Mouse (Mus musculus) olfactory bulb, adult 2 months (tissue): ENCODE measurements around the gene Zfp868. TPM values are rescaled to one million over a fixed set of nuclear protein-coding genes. Genes with fewer than 3 reads are reported as not detected.
A peak's percentile ranks its signal among the peaks of the same experiment; 100 is the strongest.
"Not testable (repeated sequence)": the region's sequence is repeated elsewhere in the genome, so short reads cannot be mapped to it uniquely, and the experiment has no call there.

Experiments used
- H3K27ac ChIP-seq: fragments of 200-500 bp; 2 replicates; pipeline ENCODE4 v1.5.1; 2012; ENCODE audit warnings: low read depth, low read length; ENCODE audit not compliant: insufficient read depth
- H3K4me1 ChIP-seq: fragments of 200-500 bp; 2 replicates; pipeline ENCODE4 v1.6.1; 2012; ENCODE audit warnings: low read length; ENCODE audit not compliant: control insufficient read depth, insufficient read depth
- H3K4me3 ChIP-seq: fragments of 200-500 bp; 2 replicates; pipeline ENCODE4 v1.5.1; 2012; ENCODE audit warnings: mild to moderate bottlenecking, low read depth, low read length, moderate library complexity; ENCODE audit not compliant: insufficient read depth
- CTCF ChIP-seq: fragments of 200-500 bp; IDR thresholded peaks from 2 replicates; pipeline ENCODE4 v1.5.1; 2012; ENCODE audit warnings: low read depth, mild to moderate bottlenecking, low read length, moderate library complexity; ENCODE audit not compliant: insufficient read depth
- POLR2A ChIP-seq: fragments of 200-500 bp; IDR thresholded peaks from 2 replicates; pipeline ENCODE4 v1.6.1; 2012; ENCODE audit warnings: mild to moderate bottlenecking, low read depth, low read length, moderate library complexity; ENCODE audit not compliant: insufficient read depth
- WGBS: fragments of 180-500 bp; shearing (Covaris S2); methylation state at CpG from one replicate; pipeline ENCODE4 v1.1.7; 2018; 5-methylcytosine and 5-hydroxymethylcytosine counted together
- polyA plus RNA-seq: library from polyadenylated mRNA; stranded (reverse); fragments of >200 nt; gene quantifications from 2 replicates; pipeline ENCODE4 v1.2.4, GENCODE M21; 2012; ENCODE audit warnings: low replicate concordance; ENCODE audit not compliant: missing spikeins, insufficient read depth, insufficient read length

The Zfp868 gene
- not detected in 2 replicates for polyA plus RNA-seq

DNA sequence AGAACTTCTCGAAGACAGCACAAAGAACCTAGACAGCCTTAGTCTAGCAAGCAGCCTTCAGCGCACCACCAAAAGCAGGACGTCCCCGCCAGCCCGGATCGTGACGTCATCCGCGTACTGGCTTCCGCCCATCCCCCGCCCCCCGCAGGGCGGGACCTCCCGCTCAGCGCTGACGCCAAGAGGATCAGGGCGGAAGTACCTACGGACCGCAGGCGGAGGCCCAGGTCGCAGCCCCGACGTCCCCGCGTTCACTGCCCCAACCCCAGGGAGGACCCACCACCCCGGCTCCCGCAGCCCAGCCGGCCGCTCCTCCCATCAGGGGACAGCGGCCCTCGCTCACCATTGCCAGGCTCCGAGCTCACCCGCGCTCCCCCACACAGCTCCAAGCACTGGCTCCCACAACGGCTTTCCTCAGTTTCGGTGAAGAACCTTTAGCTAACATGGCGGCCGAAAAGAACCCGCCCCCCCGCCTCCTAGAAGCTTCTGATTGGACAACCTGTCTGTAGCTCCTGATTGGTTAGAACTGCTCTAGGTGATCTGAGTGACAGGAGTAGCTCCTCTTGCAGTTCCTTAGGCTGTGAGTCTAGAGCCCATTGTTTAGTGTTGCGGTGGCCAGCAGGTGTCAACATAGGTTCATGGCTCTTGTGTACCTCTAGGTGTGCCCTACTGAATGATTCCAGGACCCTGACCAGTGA is at the start of gene Zfp868:
Gene Zfp868, minus strand, starts transcription at position 454 of the 695 bp plus-strand sequence.
- under 1% methylated on average over 41 of the region's 41 CpGs for WGBS
- TF ChIP-seq POLR2A (peak; percentile 79), CTCF (no peak)

DNA sequence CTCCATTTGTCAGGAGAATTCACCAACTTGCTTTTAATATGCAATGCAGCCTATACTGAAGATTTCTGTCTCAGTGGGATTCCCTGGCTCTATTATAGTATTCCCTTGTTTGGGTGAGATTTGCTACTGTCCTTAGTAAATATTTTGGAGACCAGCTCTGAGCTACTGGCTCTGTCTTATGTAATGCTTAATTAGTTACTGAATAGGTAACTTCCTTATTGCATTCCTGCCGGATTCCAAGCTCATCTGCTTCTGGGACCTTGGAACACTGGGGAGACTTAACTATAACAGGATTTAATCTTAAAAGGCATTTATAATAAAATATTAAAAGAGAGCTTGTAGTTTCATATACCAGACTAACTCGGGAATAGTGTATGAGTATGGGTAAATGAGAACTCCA is 39.7 kb upstream of the Zfp868 start:
- H3K4me1 ChIP-seq, H3K27ac ChIP-seq, H3K4me3 ChIP-seq: not testable (repeated sequence)
- WGBS, result 88% methylated on average over 2 of the region's 2 CpGs

More for the DNA sequence above, at the start of gene Zfp868:
- Histone ChIP-seq H3K4me3 (peak within 1 kb of the TSS; percentile 98), H3K27ac (peak within 1 kb of the TSS; percentile 100), H3K4me1 (peaks cover 4% of the 10 kb centered on the region)

DNA sequence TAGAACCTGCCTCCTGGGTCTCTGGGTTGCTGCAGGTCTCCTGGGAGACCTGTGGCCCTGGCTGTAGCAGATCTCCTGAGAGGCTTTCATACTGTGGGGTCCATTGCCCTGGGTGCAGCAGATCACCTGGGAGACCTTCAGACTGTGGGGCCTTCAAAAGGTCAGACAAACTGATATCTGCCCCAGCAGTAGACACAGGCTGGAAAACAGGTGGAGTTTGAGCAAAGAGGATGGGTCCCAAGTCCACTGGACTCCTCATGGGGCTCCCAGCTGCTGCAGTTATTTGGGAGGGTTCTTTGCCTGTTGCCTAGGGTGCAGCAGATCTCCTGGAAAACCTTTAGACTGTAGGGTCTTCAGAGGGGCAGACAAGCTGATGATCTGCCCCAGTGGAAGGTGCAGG is 35.9 kb upstream of the Zfp868 start:
- Histone ChIP-seq H3K4me3 (no peak overlapping the region), H3K27ac (no peak overlapping the region), H3K4me1 (no peaks in the 10 kb centered on the region)
- TF ChIP-seq CTCF (no peak), POLR2A (no peak)

DNA sequence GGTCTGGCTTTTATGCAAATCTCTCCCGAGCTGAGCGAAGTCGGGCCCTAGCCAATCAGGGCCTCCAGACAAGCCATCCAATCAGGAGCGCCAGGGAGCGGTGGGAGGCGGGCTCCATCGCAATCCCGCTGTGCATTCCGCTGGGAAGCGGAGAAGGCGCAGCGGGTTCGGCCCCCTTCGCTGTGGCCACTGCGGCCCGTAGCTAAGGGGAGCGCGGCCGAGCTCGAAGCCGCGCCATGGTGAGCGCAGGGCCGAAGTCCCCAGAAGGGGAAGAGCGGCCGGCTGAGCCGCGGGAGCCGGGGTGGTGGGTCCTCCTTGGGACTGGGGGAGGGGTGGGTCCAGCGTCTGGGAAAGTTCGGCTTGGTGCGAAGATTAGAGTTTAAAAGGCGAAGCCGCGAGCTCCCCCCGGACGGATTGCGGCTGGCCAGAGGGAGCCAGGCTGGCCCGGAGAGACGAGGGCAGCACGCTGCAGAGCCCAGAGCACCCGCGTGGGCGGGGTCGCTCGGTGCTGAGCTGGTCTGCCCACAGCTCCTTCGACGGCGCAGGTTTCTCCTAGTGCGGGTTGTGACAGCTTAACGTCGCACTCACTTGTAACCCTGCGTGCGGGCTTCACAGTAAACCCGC is 29.1 kb upstream of the Zfp868 start, which contains the start of gene Zfp964:
Gene Zfp964, plus strand, starts transcription at position 122 of the 624 bp plus-strand sequence.
- H3K27ac ChIP-seq, result no peak within 1 kb of the TSS
- under 1% methylated on average over 55 of the region's 55 CpGs for WGBS
- H3K4me1 ChIP-seq, result no peaks in the 10 kb centered on the region
- TF ChIP-seq POLR2A, result peak; percentile 89
- TF ChIP-seq CTCF, result no peak
- peak within 1 kb of the TSS; percentile 80 for H3K4me3 ChIP-seq

DNA sequence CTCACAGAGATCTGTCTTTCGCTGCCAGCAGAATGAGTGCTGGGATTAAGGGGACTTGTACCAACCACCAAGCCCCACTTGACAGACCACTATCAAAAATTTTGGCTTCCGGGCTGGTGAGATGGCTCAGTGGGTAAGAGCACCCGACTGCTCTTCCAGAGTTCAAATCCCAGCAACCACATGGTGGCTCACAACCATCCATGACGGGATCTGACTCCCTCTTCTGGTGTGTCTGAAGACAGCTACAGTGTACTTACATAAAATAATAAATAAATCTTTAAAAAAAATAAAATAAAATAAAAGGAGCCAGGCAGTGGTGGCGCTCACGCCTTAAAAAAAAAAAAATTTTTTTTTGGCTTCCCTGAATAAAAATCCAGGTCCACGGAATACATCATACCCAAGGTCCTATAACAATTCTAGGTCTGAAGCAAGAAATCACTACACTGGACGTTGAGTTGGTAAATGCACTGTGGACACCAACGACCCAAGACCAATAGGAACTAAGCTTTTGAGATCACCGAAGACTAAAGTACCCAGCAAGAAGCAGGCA is 28.5 kb upstream of the Zfp868 start:
- H3K4me1 ChIP-seq, result no peaks in the 10 kb centered on the region
- WGBS, result 32% methylated on average over 10 of the region's 10 CpGs
- peak overlapping the region; percentile 80; the same call in 1 of the 2 replicates for H3K4me3 ChIP-seq
- TF ChIP-seq POLR2A (no peak), CTCF (no peak)
- no peak overlapping the region for H3K27ac ChIP-seq

DNA sequence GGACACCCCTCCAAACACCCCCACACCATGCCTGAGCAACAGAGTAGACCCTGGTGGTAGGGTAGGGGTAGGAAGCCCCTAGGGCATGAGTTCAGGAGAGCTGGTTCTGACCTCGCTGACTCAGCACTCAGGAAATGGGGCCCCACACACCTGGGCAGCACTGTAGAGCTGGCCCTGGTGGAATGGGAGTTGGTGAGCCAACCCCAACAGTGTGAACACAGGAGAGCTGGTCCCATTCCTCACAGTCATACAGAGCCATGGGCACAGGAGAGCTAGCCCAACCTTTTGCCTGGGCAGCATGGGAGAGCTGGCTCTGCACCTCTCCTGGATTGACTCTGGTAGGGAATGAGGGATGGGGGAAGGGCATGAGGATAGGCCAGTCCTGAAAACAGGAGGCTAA is 7.3 kb downstream of the Zfp868 start:
- H3K4me3 ChIP-seq, result no peak overlapping the region
- TF ChIP-seq POLR2A (no peak), CTCF (no peak)
- H3K4me1 ChIP-seq, result peaks cover 9% of the 10 kb centered on the region
- 95% methylated on average over 1 of the region's 1 CpGs for WGBS
- H3K27ac ChIP-seq, result no peak overlapping the region

DNA sequence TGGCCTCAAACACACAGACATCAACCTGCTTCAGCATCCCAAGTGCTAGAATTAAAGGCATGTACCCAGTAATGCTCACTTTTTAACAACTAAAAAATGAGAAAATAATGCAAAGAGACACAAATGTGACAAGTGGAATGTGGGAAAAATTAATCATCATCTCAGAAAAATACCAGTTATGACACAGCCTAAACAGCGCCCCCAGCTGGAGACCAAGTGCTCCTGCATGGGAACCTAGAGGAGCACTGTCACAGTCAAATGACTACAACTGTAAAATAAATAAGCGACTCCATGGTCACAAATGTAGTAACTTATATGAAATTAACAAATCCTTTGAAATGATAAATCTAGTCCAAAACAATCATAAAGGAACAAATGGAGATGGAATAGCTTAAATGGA is 10.7 kb downstream of the Zfp868 start:
- H3K4me1 ChIP-seq, result peaks cover 7% of the 10 kb centered on the region
- TF ChIP-seq POLR2A (no peak), CTCF (no peak)
- 60% methylated on average over 2 of the region's 2 CpGs for WGBS
- no peak overlapping the region for H3K4me3 ChIP-seq
- H3K27ac ChIP-seq, result no peak overlapping the region

DNA sequence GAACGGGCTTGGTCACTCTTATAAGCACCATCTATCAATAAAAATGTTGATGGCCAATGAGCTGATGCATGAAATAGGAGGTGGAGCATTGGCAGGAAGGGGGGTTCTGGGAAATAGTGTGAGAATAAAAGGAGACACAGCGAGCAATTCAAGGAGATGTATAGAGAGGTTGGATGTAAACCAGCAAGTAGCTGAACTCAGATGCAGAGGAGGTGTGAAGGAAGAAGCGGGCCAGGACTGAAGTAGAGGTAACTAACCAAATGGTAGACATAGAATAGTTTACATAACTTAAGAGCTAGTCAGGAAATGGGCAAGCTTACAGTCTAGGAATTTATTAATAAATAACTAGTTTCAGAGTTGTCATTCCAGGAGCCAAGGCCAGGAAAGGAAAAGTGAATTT is 27.8 kb downstream of the Zfp868 start:
- H3K4me3 ChIP-seq, H3K4me1 ChIP-seq, H3K27ac ChIP-seq: not testable (repeated sequence)
- WGBS, result 88% methylated on average over 3 of the region's 3 CpGs

DNA sequence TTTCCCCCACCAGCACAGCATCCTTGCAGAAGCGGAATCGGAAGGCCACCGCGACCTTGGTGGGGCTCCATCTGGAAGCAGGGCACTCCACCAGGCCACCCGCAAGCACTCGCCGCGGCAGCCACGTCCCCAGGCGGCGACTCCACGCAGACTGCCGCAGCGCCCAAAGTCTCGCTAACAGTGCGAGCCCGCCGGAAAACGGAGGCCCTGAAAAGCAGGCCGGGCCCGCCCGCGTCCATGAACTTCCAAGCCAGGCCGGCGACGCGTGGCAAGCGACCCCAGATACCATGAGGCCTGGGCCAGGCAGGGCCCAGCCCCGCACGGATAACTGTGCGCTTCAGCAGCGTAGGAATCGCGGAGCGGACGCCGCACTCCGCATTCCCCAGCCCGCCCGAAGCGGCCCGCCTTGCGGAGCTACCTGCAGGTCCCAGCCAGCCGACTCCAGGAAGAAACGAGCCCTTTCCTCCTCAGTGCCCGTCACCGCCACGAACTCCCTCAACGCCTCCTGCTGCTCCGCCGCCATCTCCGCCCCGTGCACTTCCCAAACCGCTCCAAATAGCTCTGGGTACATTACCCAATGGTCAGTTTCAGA is 40.6 kb downstream of the Zfp868 start:
- H3K4me1 ChIP-seq, result peaks cover 4% of the 10 kb centered on the region; the same call in 1 of the 2 replicates
- 1% methylated on average over 54 of the region's 54 CpGs for WGBS
- peak overlapping the region; percentile 16; the same call in 1 of the 2 replicates for H3K27ac ChIP-seq
- peak overlapping the region; percentile 59 for H3K4me3 ChIP-seq
- TF ChIP-seq POLR2A (no peak), CTCF (no peak)

DNA sequence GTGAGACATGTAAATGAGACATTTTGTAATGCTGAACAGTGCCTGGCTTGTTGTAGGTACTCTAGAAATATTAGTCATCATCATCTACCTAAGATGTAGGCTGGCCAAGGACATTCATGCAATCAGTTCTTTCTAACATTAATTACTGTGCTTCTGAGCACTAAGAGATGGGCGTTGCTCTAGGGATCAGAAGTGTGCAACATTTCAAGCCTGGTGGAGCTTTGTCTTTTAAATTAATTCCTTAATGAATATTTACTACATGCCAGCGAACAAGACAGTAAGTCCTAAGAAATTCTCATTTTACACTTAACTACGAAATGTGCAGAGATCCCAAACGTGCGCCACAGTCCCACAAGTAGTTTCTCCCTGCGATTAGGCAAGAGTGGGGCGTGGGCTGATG is 41.1 kb downstream of the Zfp868 start:
- 12% methylated on average over 7 of the region's 7 CpGs for WGBS
- not testable (repeated sequence) for H3K4me1 ChIP-seq
- peak overlapping the region; percentile 16; the same call in 1 of the 2 replicates for H3K27ac ChIP-seq
- peak overlapping the region; percentile 59 for H3K4me3 ChIP-seq

Other genes starting within 250 kb of the Zfp868 start
- gene Gm9495, start 172.0 kb downstream of the Zfp868 start, polyA plus RNA-seq, result not detected in 2 replicates
- not detected in 2 replicates for gene Gm7697, start 102.6 kb downstream of the Zfp868 start, polyA plus RNA-seq
- gene Zfp964, start 28.9 kb upstream of the Zfp868 start, polyA plus RNA-seq, result not detected in 2 replicates
- gene Zfp869, start 85.2 kb upstream of the Zfp868 start, polyA plus RNA-seq, result not detected in 2 replicates
- not detected in 2 replicates for gene Zfp963, start 124.4 kb upstream of the Zfp868 start, polyA plus RNA-seq
- gene Gm20422, start 149.3 kb upstream of the Zfp868 start, polyA plus RNA-seq, result not detected in 2 replicates
- not detected in 2 replicates for gene Atp13a1, start 165.6 kb upstream of the Zfp868 start, polyA plus RNA-seq
- gene Zfp866, start 165.6 kb upstream of the Zfp868 start, polyA plus RNA-seq, result not detected in 2 replicates
- gene Gmip, start 183.1 kb upstream of the Zfp868 start, polyA plus RNA-seq, result not detected in 2 replicates
- gene Lpar2, start 196.9 kb upstream of the Zfp868 start, polyA plus RNA-seq, result not detected in 2 replicates
- not detected in 2 replicates for gene Pbx4, start 206.9 kb upstream of the Zfp868 start, polyA plus RNA-seq